Mouse (Mus musculus): ENCODE results near the gene Gm10840.
"Not testable (repeated sequence)": the region's sequence is repeated elsewhere in the genome, so short reads cannot be mapped to it uniquely, and the experiment has no call there.

Gene Gm10840

GRCm38 (mm10) chr11:106198277-106198676 lies 37.6 kb downstream of the Gm10840 start:
- DNase-seq (ENCODE audit: low read depth) = no peak

DNA sequence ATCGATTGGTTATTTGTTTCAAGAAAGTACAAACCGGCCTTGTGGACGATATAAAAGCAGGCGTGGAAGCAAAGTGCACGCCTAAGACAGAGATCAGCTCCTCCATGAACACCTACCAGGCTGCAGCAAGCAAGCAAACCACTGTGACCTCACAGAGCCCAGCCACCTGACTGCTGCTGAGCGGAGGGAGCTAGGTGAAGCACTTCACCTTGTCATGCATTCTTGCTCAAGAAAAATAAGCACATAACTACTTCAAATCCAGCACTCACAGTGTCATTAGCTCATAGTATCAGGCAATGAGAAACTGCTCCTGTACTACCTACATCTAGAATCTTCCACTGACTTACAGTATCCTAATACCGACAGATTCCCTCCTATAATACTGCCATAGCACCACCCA lies 39.3 kb downstream of the Gm10840 start:
- not testable (repeated sequence) for DNase-seq (ENCODE audit: low read depth)

DNA sequence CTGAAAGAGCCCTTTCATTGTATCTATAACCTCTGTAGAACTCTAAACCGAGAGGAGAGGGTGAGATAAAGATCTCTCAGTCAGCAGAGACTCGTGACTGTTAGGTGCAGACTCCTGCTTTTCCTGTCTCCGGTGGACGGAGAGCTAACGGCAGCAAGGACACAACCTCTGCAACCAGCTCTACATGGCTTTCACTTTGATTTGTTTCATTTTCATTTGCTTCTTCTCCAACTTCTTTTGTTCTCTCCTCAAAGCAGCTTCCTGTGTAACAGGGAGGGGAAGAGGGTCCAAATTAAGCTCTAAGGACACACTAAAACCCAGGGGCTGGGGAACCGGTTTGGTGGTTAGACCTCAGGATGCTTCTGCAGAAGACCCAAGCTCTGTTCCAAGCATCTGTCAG lies 40.1 kb downstream of the Gm10840 start:
- DNase-seq (ENCODE audit: low read depth) = no peak

- no peak for DNase-seq (ENCODE audit: low read depth)
Observed at GRCm38 (mm10) chr11:106201337-106202122, 40.9 kb downstream of the Gm10840 start.

DNA sequence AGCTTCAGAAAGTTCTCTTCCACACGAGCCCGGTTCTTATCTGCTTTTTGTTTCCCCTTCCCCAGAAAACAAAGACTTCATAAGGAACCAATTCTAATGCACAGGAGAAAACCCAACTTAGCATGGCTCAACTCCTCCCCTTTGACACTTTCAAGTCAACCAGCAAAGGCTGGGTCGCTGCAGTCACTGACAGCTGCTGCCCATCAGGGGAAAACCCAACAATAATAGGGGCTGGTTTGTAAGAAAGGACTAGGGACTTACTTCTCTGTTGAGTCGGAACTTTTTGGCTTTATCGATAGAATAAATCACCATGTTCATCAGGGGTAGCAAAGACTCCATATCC lies 41.4 kb downstream of the Gm10840 start, which contains the start of gene Strada:
Gene Strada, minus strand, starts transcription at position 46 of the 343 bp plus-strand sequence.
- no peak for DNase-seq (ENCODE audit: low read depth)

Measured in fibroblast of lung, adult 2 months (primary cell).